Mouse (Mus musculus) lung, embryonic 14.5 days (tissue): Measurements from ENCODE around the gene Plekha5. TPM values are rescaled to one million over a fixed set of nuclear protein-coding genes. Genes with fewer than 3 reads are reported as not detected.

Experiments
- ATAC-seq: fragments of 200-750 bp; cut with Nextera tagmentation; 2 replicates; pipeline ENCODE4 v1.8.0; 2017; ENCODE audit warnings: mild to moderate bottlenecking, moderate TSS enrichment, moderate library complexity; ENCODE audit not compliant: insufficient read depth
- DNase-seq: peaks from one replicate; pipeline ENCODE4 v3.0.0-alpha.2; 2015
- H3K27ac ChIP-seq: fragments of 300-500 bp; sonication (generic); 2 replicates; pipeline ENCODE4 v1.5.1; 2014; ENCODE audit warnings: low read depth, mild to moderate bottlenecking, moderate library complexity
- H3K27me3 ChIP-seq: fragments of 300-500 bp; sonication (generic); 2 replicates; pipeline ENCODE4 v1.6.1; 2014; ENCODE audit warnings: low read length, control low read depth; ENCODE audit not compliant: insufficient read depth
- H3K36me3 ChIP-seq: fragments of 300-500 bp; sonication (generic); 2 replicates; pipeline ENCODE4 v1.6.1; 2014; ENCODE audit warnings: control low read depth; ENCODE audit not compliant: insufficient read depth
- H3K4me1 ChIP-seq: fragments of 300-500 bp; sonication (generic); 2 replicates; pipeline ENCODE4 v1.6.1; 2014; ENCODE audit warnings: antibody characterized with exemption, control low read depth; ENCODE audit not compliant: insufficient read depth
- H3K4me2 ChIP-seq: fragments of 300-500 bp; sonication (generic); 2 replicates; pipeline ENCODE4 v1.6.1; 2014; ENCODE audit warnings: mild to moderate bottlenecking
- H3K4me3 ChIP-seq: fragments of 300-500 bp; sonication (generic); 2 replicates; pipeline ENCODE4 v1.5.1; 2014; ENCODE audit warnings: low read depth, low read length
- H3K9ac ChIP-seq: fragments of 300-500 bp; sonication (generic); 2 replicates; pipeline ENCODE4 v1.6.1; 2014
- H3K9me3 ChIP-seq: fragments of 300-500 bp; sonication (generic); 2 replicates; pipeline ENCODE4 v1.6.1; 2016; ENCODE audit warnings: low read depth, low read length, control low read depth
- CTCF ChIP-seq: IDR thresholded peaks from 2 replicates; pipeline ENCODE4 v1.5.1; 2016; ENCODE audit warnings: antibody characterized with exemption, low read depth
- WGBS: fragments of 180-500 bp; shearing (Covaris S2); extraction: QIAGEN DNeasy Blood & Tissue Kit; methylation state at CpG from one replicate; pipeline ENCODE4 v1.1.7; 2014; 5-methylcytosine and 5-hydroxymethylcytosine counted together
- polyA plus RNA-seq: library from polyadenylated mRNA; unstranded; fragments of >200 nt; fragmentation: Nextera tagmentation; extraction: Ambion mirVana; gene quantifications from 2 replicates; pipeline ENCODE4 v1.2.1, GENCODE M21; 2014

Gene Plekha5
- polyA plus RNA-seq, 1 experiment from 2014 or later: 54.3 TPM

- no peaks in the 10 kb centered on the region for H3K36me3 ChIP-seq
- no peak overlapping the region for H3K27ac ChIP-seq
- H3K9me3 ChIP-seq: no peaks in the 10 kb centered on the region
- H3K4me3 ChIP-seq: no peak overlapping the region
- DNase-seq: no peak
- TF ChIP-seq CTCF: no peak
- H3K4me2 ChIP-seq: no peak overlapping the region
- H3K27me3 ChIP-seq: no peaks in the 10 kb centered on the region
- no peak overlapping the region for H3K9ac ChIP-seq
- peaks cover 13% of the 10 kb centered on the region for H3K4me1 ChIP-seq
- ATAC-seq: no peak
- 81% methylated on average over 10 of the region's 10 CpGs for WGBS
These were observed 56.7 kb downstream of the Plekha5 start for GRCm38 (mm10) chr6:140480425-140481081.

- peaks cover 19% of the 10 kb centered on the region for H3K4me1 ChIP-seq
- H3K9ac ChIP-seq: no peak overlapping the region
- WGBS: 46% methylated on average over 7 of the region's 7 CpGs
- peak; percentile 85 for DNase-seq
- H3K4me2 ChIP-seq: no peak overlapping the region
- 0 out of 2 replicates have a peak overlapping the region, but pooled peaks have one; percentile 21 for H3K27ac ChIP-seq
- no peak overlapping the region for H3K4me3 ChIP-seq
- no peaks in the 10 kb centered on the region for H3K27me3 ChIP-seq
- H3K9me3 ChIP-seq: no peaks in the 10 kb centered on the region
- no peak for TF ChIP-seq CTCF
- H3K36me3 ChIP-seq: no peaks in the 10 kb centered on the region
- peak; percentile 31; the same call in 1 of the 2 replicates for ATAC-seq
These were observed 58.0 kb downstream of the Plekha5 start for GRCm38 (mm10) chr6:140481701-140482460.

- 53% methylated on average over 9 of the region's 9 CpGs for WGBS
- peak; percentile 77 for DNase-seq
- Histone ChIP-seq H3K27me3 (no peaks in the 10 kb centered on the region), H3K4me2 (no peak overlapping the region), H3K27ac (peak overlapping the region; percentile 52), H3K4me3 (no peak overlapping the region), H3K9me3 (no peaks in the 10 kb centered on the region), H3K9ac (no peak overlapping the region), H3K36me3 (no peaks in the 10 kb centered on the region), H3K4me1 (peaks cover 20% of the 10 kb centered on the region)
- no peak for TF ChIP-seq CTCF
- peak; percentile 35; the same call in 1 of the 2 replicates for ATAC-seq
These were observed 60.3 kb downstream of the Plekha5 start for GRCm38 (mm10) chr6:140484170-140484569.

GRCm38 (mm10) chr6:140485636-140486035, 61.8 kb downstream of the Plekha5 start:
- no peak for TF ChIP-seq CTCF
- Histone ChIP-seq H3K4me3 (no peak overlapping the region), H3K9ac (no peak overlapping the region), H3K27ac (no peak overlapping the region), H3K36me3 (no peaks in the 10 kb centered on the region), H3K27me3 (no peaks in the 10 kb centered on the region), H3K4me1 (peaks cover 24% of the 10 kb centered on the region), H3K4me2 (no peak overlapping the region), H3K9me3 (no peaks in the 10 kb centered on the region)
- 68% methylated on average over 6 of the region's 6 CpGs for WGBS
- DNase-seq: no peak
- no peak for ATAC-seq

- peaks cover 26% of the 10 kb centered on the region for H3K4me1 ChIP-seq
- no peaks in the 10 kb centered on the region for H3K36me3 ChIP-seq
- H3K9me3 ChIP-seq: no peaks in the 10 kb centered on the region
- H3K4me3 ChIP-seq: no peak overlapping the region
- DNase-seq (no peak), ATAC-seq (no peak)
- no peaks in the 10 kb centered on the region for H3K27me3 ChIP-seq
- H3K4me2 ChIP-seq: no peak overlapping the region
- no peak overlapping the region for H3K9ac ChIP-seq
- H3K27ac ChIP-seq: peak overlapping the region; percentile 24; the same call in 1 of the 2 replicates
- WGBS: 86% methylated on average over 5 of the region's 5 CpGs
- TF ChIP-seq CTCF: no peak
These were observed 62.8 kb downstream of the Plekha5 start for GRCm38 (mm10) chr6:140486685-140487084.

GRCm38 (mm10) chr6:140487489-140487888, 63.6 kb downstream of the Plekha5 start:
- ATAC-seq: peak; percentile 68

GRCm38 (mm10) chr6:140488673-140489072, 64.8 kb downstream of the Plekha5 start:
- whole genome bisulfite sequencing: 79% methylated on average over 3 of the region's 3 CpGs
- Histone ChIP-seq H3K4me2 (no peak overlapping the region), H3K36me3 (no peaks in the 10 kb centered on the region), H3K27ac (no peak overlapping the region), H3K27me3 (no peaks in the 10 kb centered on the region), H3K4me3 (no peak overlapping the region), H3K9ac (no peak overlapping the region), H3K9me3 (no peaks in the 10 kb centered on the region), H3K4me1 (peaks cover 22% of the 10 kb centered on the region)
- no peak for TF ChIP-seq CTCF
- DNase-seq (no peak), ATAC-seq (no peak)

More at GRCm38 (mm10) chr6:140487489-140487888, 63.6 kb downstream of the Plekha5 start:
- no peak for TF ChIP-seq CTCF
- DNase-seq: peak; percentile 61
- peaks cover 26% of the 10 kb centered on the region for H3K4me1 ChIP-seq
- no peaks in the 10 kb centered on the region for H3K9me3 ChIP-seq
- H3K27ac ChIP-seq: no peak overlapping the region
- H3K9ac ChIP-seq: no peak overlapping the region
- H3K4me2 ChIP-seq: no peak overlapping the region
- H3K4me3 ChIP-seq: no peak overlapping the region
- no peaks in the 10 kb centered on the region for H3K36me3 ChIP-seq
- no peaks in the 10 kb centered on the region for H3K27me3 ChIP-seq
- 47% methylated on average over 6 of the region's 6 CpGs for WGBS
